Mouse (Mus musculus): ENCODE measurements around the gene Olfr281.
A peak's percentile ranks its signal among the peaks of the same experiment; 100 is the strongest.
"Not testable (repeated sequence)": the region's sequence is repeated elsewhere in the genome, so short reads cannot be mapped to it uniquely, and the experiment has no call there.

The Olfr281 gene

DNA sequence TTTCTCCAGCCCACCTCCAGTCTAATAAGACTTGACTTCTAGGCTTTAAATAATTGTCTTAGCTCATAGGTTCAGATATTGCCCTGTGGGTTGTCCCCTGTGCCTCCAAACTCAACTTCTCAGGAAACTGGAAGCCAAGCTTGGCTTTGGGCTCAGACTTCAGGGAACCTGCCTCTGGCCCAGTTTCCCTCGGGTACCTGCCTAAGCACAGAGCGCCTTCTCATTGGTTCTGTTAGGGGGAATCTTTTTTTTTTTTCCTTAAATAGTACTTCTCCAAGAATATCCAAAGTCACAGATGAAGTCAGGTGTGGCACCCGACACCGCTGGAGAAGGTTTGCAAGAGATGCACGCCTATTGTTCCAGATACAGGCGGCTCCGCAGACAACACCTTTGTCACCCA, at the start of gene Olfr281:
TSS of gene Olfr281 (plus strand) at position 301 of the 400 bp plus-strand sequence.
- no peak for DNase-seq

DNA sequence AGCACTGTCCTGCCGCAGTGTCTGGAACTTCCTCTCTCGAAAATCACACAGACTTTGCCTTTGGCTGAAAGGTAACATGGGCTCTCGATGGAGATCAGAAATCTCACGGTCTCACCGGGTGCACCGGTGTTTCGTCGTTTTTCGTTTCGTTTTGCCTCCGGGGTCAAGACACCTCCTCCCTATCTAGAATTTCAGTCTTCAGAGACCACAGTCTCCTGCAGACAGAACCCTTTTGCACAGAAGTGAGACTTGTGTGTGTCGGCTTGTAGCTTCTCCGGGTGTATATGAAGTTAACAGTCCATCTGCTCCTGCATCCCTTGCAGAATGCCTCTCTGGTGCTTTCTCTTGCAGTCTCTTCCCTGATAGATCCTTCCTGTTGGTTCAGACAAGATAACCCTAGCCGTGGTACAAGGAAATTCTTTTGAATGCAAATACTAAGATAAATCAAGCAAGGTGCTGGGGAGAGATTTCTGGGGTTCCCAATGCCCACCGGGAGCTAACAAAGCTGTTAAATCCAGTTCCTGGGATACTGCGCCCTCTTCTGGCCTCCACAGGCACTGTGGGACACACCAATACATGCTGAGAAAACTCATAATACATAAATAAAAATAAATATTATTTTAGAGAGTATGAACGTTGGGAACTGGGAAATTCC, 43.9 kb upstream of the Olfr281 start:
- no peak for DNase-seq

DNA sequence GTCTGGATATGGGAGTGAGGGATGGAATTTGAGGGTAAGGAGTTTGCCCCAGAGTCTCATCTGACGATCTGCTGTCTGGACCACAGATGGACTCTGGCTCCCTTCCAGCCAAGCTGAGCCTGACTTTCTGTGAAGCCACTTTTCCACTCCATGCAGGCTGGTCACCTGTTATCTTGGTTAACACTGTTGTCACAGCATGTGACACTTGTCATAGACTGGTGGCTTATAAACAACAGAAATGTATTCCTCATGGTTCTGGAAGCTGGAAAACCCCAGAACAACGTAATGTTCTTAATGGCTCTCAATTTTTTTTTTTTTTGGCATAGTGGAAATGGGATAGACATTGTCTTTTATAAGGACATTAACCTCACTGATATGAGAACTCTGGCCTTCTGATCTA, 42.8 kb upstream of the Olfr281 start:
- no peak for DNase-seq

GRCm38 (mm10) chr15:98410249-98410648, 42.1 kb upstream of the Olfr281 start:
- no peak for DNase-seq

GRCm38 (mm10) chr15:98415996-98416395, 36.4 kb upstream of the Olfr281 start:
- no peak for DNase-seq

DNA sequence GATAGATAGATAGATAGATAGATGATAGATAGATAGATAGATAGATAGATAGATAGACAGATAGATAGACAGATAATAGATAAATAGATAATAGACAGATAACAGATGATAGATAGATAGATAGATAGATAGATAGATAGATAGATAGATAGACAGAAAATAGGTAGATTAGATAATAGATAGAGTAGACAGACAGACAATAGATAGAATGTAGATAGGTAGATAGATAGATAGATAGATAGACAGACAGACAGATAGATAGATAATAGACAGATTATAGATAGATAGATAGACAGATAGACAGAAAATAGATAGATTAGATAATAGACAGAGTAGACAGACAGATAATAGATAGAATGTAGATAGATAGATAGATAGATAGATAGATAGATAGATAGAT, 35.6 kb upstream of the Olfr281 start:
- DNase-seq: not testable (repeated sequence)

DNA sequence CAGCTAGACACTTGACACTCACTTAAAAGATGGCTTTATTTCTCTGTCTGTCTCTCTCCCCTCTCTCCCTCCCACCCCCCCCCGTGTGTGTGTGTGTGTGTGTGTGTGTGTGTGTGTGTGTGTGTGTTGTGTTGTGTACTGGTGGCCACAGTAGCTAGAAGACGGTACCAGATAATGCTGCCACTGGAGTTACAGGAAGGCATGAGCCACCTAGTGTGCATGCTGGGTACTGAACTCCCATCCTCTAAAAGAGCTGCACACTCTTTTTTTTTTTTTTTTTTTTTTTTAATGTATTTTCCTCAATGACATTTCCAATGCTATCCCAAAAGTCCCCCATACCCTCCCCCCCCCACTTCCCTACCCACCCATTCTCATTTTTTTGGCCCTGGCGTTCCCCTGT, 35.1 kb upstream of the Olfr281 start:
- DNase-seq: not testable (repeated sequence)

- no peak for DNase-seq
Observed at GRCm38 (mm10) chr15:98418096-98418495, 34.3 kb upstream of the Olfr281 start.

- DNase-seq: no peak
Observed at GRCm38 (mm10) chr15:98420897-98421296, 31.5 kb upstream of the Olfr281 start.

GRCm38 (mm10) chr15:98424326-98424725, 28.1 kb upstream of the Olfr281 start:
- DNase-seq: no peak

DNA sequence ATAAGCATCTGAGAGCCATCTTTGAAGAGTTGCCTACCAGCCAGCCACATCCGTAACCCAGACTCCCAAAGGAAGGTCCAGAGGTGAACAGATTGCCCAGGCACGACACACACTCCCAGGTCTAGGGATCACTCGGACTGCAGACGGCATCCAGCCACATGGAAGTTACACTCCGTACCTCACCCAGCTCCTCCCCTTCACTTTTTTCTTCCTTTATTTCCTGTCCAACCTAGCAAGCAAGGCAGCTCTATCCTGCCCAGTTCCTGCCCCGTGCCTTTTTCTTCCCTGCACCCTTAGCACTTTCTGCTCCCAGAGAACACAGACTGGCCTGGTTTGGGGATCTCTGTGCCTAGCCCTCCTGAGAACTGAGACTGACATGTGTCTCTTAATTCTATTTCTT, 27.6 kb upstream of the Olfr281 start:
- DNase-seq: no peak

DNA sequence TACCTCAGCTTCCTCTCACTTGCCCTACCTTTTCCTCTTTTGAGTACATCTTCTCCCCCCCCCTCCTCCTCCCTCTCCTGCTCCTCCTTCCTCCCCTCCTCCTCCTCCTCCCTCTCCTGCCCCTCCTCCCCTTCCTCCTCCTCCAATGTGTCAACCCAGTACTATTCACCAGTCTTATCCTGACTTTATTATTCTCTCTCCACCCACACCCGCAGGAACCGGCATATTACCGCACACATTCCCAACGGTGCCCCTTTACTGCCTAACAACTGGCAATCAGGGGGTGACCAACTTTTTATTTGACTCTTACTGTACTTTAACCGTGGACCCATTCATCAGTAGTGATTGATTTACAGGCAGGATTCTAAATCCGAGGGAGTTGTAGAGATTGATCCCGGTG, 27.2 kb upstream of the Olfr281 start:
- no peak for DNase-seq

GRCm38 (mm10) chr15:98430925-98431324, 21.5 kb upstream of the Olfr281 start, which contains the start of gene Olfr282:
Olfr282 (plus strand) TSS chr15:98431225.
- not testable (repeated sequence) for DNase-seq

DNA sequence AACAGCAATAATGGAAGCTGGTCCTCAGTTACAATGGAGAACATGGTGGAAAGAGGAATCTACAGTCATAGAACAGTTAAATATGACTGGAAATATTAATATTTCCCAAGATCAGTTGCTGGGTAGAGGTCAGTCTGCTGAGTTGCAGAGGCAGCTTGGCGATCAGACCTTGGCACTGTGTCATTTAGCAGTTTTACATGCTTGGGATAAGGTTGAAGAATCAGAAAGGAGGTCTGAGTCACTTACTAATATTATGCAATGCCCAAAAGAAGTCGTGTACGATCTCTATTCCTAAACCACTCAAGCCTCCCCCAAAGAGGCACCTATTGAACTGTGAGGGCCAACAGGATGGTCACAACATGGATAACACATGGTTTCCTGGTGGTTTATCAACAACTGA, 7.8 kb upstream of the Olfr281 start:
- no peak for DNase-seq

DNA sequence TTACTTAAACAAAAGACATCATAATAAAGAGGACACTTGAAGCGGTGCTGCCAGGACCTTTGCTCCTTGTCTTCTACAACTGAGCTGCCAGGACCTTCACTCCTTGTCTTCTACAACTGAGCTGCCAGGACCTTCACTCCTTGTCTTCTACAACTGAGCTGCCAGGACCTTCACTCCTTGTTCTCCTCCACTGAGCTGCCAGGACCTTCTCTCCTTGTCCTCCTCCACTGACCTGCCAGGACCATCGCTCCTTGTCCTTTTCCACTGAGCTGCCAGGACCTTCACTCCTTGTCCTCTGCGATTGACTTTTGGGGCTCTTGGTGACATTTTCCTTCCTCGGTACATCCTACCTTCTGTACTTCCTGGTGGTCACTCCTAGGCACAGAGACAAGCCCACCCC, 3.9 kb upstream of the Olfr281 start:
- peak; percentile 1 for DNase-seq

DNA sequence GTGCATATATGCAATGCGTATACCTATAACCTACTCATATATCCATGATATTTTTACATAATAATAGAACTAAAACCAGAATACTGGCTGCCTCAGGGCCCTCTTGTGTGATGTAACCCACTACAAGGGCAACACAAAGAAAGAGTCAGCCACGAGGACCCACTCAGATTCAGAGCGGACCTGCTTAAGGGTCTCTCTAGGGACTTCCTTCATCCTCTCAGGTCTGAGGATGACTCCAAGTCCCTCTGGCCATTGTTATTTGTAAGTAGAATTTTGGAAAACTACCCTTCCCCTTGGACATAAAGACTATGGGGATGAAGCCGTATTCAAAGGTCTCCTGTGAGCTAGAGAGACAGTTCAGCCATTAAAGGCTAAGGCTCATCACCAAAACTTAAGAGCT, 17.2 kb downstream of the Olfr281 start, which contains the start of gene OR5BS1P:
TSS of gene OR5BS1P (plus strand) at position 301 of the 400 bp plus-strand sequence.
- DNase-seq: no peak

DNA sequence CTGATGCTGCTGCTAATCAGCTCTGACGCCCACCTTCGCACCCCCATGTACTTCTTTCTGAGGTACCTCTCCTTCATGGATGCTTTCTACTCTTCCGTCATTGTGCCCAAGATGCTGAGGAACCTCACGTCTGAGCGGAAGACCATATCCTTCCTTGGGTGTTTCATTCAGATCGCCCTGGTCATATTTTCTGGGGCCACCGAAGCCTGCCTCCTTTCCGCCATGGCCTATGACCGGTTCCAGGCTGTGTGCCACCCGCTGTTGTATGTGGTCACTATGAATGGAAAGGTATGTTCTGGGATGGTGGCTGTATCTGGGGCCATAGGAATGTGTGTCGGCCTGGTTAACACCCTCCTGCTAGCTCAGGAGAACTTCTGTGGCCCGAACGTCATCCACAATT, 19.2 kb downstream of the Olfr281 start:
- DNase-seq: no peak

- DNase-seq: no peak
Observed at GRCm38 (mm10) chr15:98474958-98475357, 22.6 kb downstream of the Olfr281 start.

DNA sequence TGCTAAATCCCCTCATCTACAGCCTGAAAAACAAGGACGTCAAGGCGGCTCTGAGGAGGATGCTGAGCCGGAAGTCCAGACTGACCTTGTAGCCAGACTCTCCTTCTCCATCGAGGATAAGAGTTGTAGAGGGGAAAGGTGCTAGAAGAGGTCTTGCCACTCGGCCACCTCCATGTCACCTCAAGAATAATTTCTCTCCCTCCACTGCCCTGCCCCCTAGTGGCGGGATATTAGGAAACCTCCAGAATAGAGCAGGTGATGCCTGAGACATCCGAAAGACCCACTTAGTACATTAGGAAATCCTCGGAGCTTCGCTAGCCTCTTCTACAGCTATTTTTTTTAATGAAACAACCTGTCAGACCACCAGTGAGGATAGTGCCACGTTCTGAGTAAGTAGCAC, 23.0 kb downstream of the Olfr281 start:
- DNase-seq: peak; percentile 28

DNA sequence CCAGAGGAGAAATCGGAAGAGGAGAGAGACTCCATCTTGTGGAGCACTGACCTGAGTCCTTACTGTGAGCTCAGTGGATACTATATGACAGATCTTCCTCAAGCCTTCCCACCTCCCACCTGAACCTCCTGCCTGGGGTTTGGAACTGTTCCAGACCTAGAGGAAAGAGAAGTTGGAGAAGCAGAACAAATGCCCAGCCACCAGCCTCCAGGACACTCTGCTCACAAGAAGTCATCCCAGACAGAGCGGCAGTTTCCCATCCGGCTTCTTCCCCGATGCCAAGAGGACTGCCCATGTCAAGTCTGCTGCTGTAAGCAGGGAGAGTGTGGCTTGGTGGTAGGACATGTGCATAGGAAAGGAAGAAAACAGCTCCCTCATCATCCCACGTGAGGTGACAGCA, 23.9 kb downstream of the Olfr281 start:
- DNase-seq: no peak

DNA sequence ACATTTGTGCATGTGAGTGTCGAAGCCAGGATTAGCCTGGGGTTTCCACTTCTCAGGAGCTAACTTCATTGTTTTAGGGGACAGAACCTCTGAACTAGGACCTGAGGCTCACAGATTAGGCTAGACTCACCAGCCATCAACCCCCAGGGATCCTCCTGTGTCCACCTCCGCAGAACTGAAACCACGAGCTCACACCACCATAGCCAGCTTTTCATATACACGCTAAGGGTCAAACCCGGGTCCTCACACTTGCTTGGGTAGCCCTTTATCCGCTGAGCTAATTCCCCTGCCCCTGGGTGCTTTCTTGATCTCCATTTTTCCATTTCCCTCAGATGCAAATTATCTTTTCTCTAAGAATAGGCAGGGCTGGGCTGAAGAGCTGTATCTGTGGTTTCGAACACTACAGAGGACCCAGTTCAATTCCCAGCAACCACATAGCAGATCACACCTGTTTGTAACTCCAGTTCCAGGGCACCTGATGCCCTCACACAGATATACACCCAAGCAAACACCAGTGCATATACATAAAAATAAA, 27.2 kb downstream of the Olfr281 start:
- DNase-seq: no peak

- DNase-seq: no peak
Observed at GRCm38 (mm10) chr15:98482701-98483100, 30.3 kb downstream of the Olfr281 start, which contains the start of gene Lalba. Lalba (minus strand) TSS chr15:98482721.

DNA sequence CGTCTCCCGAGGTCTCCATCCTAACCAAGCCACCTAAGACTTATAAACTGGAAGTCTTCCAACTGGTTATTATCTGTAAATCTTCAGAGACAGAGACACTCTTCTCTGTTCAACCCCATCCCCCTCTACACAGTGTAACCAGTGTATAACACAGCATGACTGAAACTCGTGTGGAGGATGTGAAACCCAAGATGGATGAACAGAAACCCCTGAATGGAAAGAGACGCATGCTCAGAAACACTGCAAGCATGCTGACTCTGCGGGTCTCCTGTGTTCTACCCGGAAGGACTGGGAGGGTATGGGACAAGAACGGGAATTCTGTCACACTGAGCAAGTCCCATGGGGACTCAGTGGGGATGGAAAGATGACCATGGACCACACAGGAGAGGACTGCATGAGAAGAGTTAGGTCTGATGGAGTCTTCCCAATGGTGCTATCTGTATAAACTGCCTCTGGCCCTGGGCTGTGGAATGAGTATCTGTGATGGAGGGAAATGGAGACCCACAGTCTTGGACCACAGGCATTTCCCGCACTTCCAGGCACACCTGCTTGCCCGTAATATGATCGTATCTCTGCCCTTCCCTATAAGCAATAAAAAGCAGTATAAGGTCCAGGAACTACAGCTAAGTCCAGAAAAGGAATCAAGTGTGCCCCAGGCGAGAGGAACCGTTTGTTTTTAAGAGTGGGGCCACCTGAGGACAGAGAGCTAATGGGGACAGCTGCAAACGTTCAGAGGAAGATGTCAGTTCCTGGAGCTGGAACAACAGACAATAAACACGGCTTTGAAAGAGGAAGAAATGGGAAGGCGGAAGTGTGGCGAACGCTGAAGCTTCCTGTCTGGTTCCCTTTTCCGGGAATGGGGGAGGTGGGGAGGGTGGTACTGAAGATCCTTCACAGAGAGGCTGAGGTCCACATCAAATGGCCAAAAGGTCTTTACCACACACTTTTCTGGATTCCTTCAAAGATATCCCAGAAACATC, 31.8 kb downstream of the Olfr281 start:
- DNase-seq: no peak
